ENCODE assay signal across 8 mouse cellular contexts in the genomic region with DNA sequence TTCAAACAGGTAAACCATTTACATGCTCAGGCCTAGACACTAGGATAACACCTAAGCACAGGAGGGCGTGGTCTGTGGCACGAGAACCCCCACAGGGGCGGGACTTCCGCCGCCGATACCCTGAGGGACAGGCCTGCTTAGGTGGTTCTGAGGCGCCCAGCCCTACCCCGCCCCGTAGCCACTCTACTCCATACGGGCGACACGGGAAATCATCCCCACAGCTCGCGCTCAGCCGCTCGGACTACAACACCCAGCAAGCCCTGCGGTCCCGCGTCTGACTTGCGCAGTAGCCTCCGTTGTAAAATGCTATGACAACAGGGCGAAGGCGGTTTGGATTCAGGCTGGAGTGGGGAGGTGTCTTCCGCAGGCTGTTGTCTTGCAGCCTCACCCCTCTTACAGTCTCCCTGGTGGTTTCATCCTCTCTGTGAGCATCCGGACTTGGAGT. TPM values are rescaled to one million over a fixed set of nuclear protein-coding genes. Genes with fewer than 3 reads are reported as not detected.
A peak's percentile ranks its signal among the peaks of the same experiment; 100 is the strongest.
DNase-seq lines count a peak whose midpoint lies in the region; ATAC-seq lines count a peak whose summit lies in the region.

Bbs9 (plus strand) TSS at position 292 of the 445 bp plus-strand sequence.

- H3K27me3 ChIP-seq in heart, embryonic 10.5 days (ENCODE audit: insufficient read depth, poor library complexity, severe bottlenecking) = no peaks in the 10 kb centered on the region
- H3K27me3 ChIP-seq in kidney, embryonic 15.5 days = no peaks in the 10 kb centered on the region

- no peaks in the 10 kb centered on the region for H3K36me3 ChIP-seq in heart, embryonic 10.5 days
- no peaks in the 10 kb centered on the region for H3K36me3 ChIP-seq in kidney, embryonic 15.5 days

- peak; percentile 99 for ATAC-seq in erythroblast, adult 5-6 weeks (replicated peaks; ENCODE audit: low FRiP score, poor library complexity, severe bottlenecking)
- peak; percentile 99 for ATAC-seq in kidney, embryonic 15.5 days (replicated peaks; ENCODE audit: low FRiP score)
- peak; percentile 100 for ATAC-seq in monocyte, adult 5-6 weeks (replicated peaks; ENCODE audit: insufficient number of reproducible peaks, low FRiP score, low TSS enrichment, poor library complexity, severe bottlenecking)

- peak within 1 kb of the TSS; percentile 84 for H3K4me2 ChIP-seq in kidney, embryonic 15.5 days

- peak within 1 kb of the TSS; percentile 51 for H3K9ac ChIP-seq in kidney, embryonic 15.5 days

- peaks cover 7% of the 10 kb centered on the region for H3K4me1 ChIP-seq in heart, embryonic 10.5 days
- peaks cover 3% of the 10 kb centered on the region; the same call in 1 of the 2 replicates for H3K4me1 ChIP-seq in kidney, embryonic 15.5 days

- peak; percentile 94 to 96 for DNase-seq in B cell, adult 2 months
- DNase-seq in brain, adult 2 months (ENCODE audit: low read depth, low spot score) = peak; percentile 99
- peak; percentile 99 for DNase-seq in heart, embryonic 10.5 days (ENCODE audit: low spot score)
- peak; percentile 94 for DNase-seq in liver
- DNase-seq in spleen, postnatal 4 days (ENCODE audit: low spot score in 2 of 2) = peak; percentile 89 to 93

- no peaks in the 10 kb centered on the region for H3K9me3 ChIP-seq in heart, embryonic 10.5 days
- H3K9me3 ChIP-seq in kidney, embryonic 15.5 days (replicated peaks) = no peaks in the 10 kb centered on the region

- H3K4me3 ChIP-seq in heart, embryonic 10.5 days = peak within 1 kb of the TSS; percentile 77
- peak within 1 kb of the TSS; percentile 67 for H3K4me3 ChIP-seq in kidney, embryonic 15.5 days (replicated peaks)

- peak within 1 kb of the TSS; percentile 76 for H3K27ac ChIP-seq in heart, embryonic 10.5 days
- H3K27ac ChIP-seq in kidney, embryonic 15.5 days = peak within 1 kb of the TSS; percentile 77

- under 1% methylated on average over 25 of the region's 25 CpGs for WGBS in heart, embryonic 10.5 days
- WGBS in kidney, embryonic 15.5 days = under 1% methylated on average over 25 of the region's 25 CpGs

RNA-seq across cellular contexts. Expression of gene Bbs9, which starts in this region (rescaled TPM):
- 5.0 and 13.8 TPM in 2 replicates for total RNA-seq in erythroblast, adult 5-6 weeks (2015; ENCODE audit: low replicate concordance)
- 5.3 and 9.2 TPM in 2 replicates for total RNA-seq in erythroblast, adult 5-6 weeks (2017; ENCODE audit: low replicate concordance)
- 6.7 and 7.2 TPM in 2 replicates for polyA plus RNA-seq in heart, embryonic 10.5 days (2016; fragmentation: Nextera tagmentation; extraction: Ambion mirVana)
- polyA plus RNA-seq in kidney, embryonic 15.5 days (2015; fragmentation: Nextera tagmentation; extraction: Ambion mirVana) = 12.3 and 13.0 TPM in 2 replicates
- 8.6 to 16.6 TPM (median 15.6 TPM) in 3 replicates for total RNA-seq in monocyte, adult 5-6 weeks (2017)

Comparison
In these comparisons a context has a peak if more than half of its experiments do, and no peak if none do; other contexts are left out.
1. Peak in every context shown above with its lines: DNase-seq, ATAC-seq, H3K4me3 ChIP-seq and H3K27ac ChIP-seq.